Mouse (Mus musculus) cerebellum, adult 11 months (tissue): Measurements from ENCODE around the gene Gm3095.
"Not testable (repeated sequence)": the region's sequence is repeated elsewhere in the genome, so short reads cannot be mapped to it uniquely, and the experiment has no call there.

ENCODE experiments used
- DNase-seq: peaks from one replicate; pipeline ENCODE4 v3.0.0; 2022

Gene Gm3095

GRCm38 (mm10) chr14:3963247-3963646 is at the start of gene Gm3095:
TSS of gene Gm3095 (plus strand) at chr14:3963547.
- DNase-seq, result not testable (repeated sequence)

- DNase-seq, result not testable (repeated sequence)
Observed at GRCm38 (mm10) chr14:3931456-3931855, 31.9 kb upstream of the Gm3095 start, which contains the start of gene Gm3029. TSS of gene Gm3029 (plus strand) at chr14:3931756.

GRCm38 (mm10) chr14:3998094-3998493 is 34.7 kb downstream of the Gm3095 start, which contains the start of gene Gm3099:
TSS of gene Gm3099 (plus strand) at chr14:3998394.
- not testable (repeated sequence) for DNase-seq
